Mouse (Mus musculus) CH12F3 (cell line): ENCODE data around the gene Xpo4.

Experiments
- in situ Hi-C: fragments of 300-500 bp; cut with MboI; formaldehyde crosslinking; loops from 2 replicates; pipeline ENCODE4 v1.14.3; 2020; ENCODE audit warnings: low sequenced_read_pairs

Gene Xpo4

DNA sequence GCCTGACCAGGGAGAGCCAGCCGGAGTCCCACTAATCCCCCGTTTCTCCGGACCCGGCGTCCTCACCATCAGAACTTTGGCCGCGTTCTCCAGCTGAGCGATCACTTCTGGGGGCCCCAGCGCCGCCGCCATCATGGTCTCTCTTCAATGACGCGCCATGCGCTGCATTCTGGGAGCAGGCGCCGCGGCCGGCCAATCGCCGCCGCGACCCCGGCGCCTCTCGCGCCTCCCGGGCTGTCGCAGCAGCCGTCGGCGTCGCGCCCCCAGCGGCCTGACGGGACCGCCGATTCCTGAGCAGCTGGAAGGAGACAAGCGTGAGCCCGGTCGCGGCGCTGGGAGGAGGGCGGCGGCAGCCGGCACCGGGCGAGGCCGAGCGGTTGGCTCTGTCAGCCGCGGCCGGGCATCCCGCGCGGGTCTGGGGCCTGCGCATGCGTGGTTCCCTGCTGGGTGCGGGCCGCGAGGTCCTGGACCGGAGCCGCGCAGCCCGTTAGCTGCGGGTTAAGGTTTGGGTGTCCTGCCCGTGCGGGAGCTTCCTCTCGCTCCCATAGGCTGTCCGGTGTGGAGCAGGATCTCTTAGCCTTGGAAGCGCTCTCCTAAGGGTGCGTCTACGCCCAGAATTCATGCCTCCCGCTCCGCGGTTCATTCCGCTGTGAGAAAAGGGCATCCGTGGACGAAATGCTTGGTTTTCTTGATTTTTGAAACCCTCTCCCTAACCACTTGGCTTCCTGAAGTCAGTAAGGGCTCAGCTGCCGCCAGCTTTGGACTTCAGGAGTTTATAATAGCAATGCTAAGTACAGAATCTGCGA, at the start of gene Xpo4:
Gene Xpo4, minus strand, starts transcription at position 609 of the 806 bp plus-strand sequence.
- in situ Hi-C loops: no loop called here

DNA sequence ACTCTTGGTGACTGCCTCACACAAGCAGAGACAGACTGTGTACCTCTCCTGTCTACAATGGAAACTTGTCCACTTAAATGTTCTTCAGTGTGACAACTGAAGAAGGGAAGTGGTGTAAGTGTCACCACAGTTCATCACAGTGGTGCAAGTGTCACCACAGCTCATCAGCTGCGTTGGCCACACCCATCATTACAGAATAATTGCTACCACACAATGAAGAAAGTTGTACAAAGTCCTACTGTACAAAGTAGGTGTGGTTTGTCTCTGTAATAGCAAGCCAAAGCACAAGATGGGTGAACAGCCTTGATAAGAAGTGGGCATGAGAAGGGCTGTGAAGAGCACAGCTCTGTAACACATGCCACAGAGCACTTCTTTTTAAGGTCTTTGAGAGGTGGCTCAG, 47.7 kb upstream of the Xpo4 start:
- in situ Hi-C loops: no loop called here

DNA sequence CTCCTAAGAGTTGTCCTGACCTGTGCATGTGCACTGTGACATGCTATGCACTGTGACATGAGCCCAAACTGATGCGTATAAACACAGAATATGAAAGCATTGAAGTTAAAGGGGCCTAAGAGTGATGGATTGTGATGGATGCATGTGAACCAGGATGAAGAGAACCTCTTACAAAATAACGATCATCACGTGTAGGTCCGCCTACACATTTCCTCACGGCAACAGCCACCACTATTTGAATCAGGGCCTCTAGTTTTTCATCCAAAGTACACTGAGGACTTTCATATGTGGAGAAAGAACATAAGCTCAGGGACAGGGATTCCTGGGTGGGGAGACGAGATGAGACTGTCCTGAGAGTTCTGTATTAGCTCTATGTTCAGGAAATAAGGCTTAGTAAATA, 45.8 kb upstream of the Xpo4 start:
- in situ Hi-C loops: no loop called here

DNA sequence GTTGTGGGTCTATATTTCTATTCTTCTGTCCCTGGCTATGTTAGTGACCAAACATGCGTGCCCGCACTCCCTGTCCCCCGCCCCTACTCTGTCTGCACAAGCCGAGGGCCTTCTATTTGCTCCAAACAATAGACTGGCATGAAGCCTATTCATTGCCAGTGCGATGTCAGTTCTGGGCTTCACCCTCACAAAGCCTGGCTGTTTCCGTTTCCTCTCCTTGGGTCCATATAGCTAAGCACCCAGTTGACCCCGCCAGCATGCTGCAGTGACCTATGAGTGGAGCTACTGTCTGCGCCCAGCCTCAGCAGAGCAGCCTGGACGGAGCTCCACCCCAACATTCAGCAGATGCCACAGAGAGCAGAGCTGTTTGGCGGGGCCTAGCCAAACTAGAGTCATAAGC, 43.9 kb upstream of the Xpo4 start:
- in situ Hi-C loops: no loop called here

DNA sequence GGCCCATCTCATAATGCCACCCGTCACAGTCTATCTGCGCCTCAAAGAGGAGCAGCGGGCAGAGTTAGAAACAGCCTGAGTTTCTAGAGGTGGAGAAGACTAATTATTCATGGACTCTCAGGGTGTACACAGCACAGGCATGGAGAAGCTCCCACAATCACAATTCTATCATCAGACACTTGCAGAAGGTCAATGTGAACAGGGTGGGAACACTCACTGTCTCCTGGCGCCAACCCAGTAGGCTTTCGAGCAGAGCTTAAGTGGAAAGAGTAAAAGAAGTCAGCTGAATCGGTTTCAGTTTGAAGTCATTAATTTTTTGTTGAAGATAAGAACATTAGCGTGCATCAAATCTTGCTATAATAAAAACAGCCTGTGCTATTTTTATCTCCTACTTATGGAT, 43.4 kb upstream of the Xpo4 start:
- in situ Hi-C loops: no loop called here

GRCm38 (mm10) chr14:57707100-57707893, 42.1 kb upstream of the Xpo4 start:
- in situ Hi-C loops: no loop called here

DNA sequence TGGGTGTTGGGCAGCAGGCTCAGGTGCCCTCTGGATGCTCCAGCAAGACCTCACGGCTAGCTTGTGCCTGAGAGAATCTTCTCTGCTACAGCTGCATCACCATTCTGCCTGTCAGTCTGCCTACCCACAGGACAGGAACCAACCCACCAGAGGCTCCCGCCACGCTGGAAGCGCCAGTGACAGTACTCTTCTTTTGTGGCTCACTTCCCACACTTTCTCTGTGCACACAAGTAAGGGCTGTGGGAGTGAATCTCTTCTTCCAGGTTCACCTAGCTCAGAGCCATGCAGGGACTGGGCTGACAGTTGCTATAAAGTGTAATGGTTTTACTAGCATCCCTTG, 41.5 kb upstream of the Xpo4 start:
- in situ Hi-C loops: no loop called here

DNA sequence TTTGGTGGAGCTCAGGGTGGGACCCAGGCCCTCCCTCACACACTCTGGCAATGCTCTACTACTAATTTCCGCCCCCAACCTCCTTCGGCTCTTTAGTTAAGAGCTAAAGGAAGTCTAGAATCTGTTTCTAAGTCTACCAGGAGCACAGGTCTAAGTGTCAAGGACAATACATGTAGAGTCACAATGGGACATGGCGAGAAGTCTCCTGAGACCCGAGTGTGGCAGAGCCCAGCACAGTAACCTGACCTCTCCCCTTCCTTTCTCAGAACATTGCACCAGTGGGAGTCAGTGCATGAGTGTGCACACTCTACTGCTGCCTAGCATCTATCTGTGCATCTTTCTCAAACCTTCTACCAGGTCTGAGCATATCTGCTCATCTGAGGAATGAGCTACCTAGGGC, 40.5 kb upstream of the Xpo4 start:
- in situ Hi-C loops: no loop called here

DNA sequence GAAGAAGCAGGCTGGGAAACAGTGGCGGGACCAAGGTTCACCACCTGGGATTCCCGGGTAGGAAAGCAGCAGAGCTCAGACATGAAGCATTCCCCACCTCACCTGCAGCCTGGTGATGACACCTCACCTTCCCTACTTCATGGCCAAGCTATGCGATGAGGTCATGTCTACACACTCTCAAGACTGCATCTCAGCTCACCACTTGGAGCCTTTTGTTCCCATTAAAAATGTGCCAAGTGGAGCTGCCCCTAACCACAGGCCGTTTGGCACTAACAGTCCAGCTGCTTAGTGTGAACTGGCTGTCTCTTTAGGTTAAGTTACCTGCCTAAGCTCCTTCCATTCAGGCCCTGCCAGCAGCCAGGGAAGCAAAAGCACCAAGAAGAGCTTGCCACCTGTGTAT, 39.8 kb upstream of the Xpo4 start:
- in situ Hi-C loops: no loop called here

DNA sequence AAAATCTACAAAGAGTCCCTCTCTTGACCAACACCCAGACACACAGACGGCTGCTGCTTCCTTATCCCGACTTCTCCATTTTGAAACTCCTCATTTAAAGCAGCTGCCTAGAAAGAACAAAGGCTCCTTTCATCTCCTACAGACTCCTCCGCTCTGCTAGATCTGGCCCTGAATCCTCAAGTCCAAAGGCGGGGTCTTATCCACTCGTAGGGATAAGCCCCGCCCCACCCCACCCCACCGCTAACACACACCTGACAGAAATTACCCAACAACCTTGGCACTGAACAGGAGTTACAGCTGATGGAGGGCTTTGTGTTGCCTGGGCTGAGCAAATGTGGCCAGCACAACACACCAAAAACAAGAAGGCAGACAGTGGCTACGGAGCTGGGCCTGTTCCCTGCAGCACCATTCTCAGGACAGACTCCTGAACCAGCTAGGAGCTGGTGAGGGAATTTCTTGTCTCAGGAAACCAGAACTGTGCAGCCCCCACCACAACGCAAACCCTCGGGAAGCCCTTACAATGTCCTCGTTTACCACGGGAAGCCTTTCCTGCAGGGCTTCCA, 36.8 kb upstream of the Xpo4 start:
- in situ Hi-C loops: no loop called here

GRCm38 (mm10) chr14:57699461-57699970, 34.3 kb upstream of the Xpo4 start:
- in situ Hi-C loops: no loop called here

DNA sequence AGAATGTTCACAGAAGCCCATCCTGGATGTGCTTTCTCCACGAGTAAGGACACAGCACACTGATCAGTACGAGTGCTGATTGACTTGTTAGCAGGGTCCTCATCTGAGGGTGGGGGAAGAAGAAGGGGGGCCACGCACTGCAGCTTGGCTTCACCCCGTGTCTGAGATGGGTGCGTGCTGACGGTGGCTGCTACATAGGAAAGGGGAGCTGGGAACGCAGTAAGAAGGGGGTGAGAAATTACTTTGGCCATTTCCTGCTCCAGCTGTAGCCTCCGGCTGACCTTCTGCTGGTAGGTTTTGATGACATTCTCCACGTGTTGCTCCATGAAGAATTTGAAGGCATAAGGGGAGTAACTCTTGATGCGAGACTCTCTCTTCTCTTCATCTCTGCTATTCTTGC, 33.8 kb upstream of the Xpo4 start:
- in situ Hi-C loops: no loop called here

DNA sequence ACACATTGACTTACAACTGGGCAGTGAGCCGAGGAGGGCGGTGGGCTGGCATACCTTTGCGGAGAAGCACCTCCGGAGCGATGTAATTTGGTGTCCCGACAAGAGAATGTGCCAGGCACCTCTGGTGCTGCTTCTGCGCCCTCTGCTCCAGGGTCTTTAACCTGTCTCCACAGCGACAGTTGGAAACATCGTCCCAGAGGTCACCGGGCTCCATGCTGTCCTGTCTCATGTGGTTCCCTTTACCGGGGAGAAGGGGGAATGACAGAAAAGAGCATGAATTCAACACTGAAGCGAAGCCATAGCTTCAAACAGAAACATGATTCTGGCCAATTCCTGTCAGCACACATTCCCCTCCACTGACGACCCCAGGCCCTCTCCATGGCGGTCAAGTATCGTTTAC, 30.8 kb upstream of the Xpo4 start:
- in situ Hi-C loops: no loop called here

DNA sequence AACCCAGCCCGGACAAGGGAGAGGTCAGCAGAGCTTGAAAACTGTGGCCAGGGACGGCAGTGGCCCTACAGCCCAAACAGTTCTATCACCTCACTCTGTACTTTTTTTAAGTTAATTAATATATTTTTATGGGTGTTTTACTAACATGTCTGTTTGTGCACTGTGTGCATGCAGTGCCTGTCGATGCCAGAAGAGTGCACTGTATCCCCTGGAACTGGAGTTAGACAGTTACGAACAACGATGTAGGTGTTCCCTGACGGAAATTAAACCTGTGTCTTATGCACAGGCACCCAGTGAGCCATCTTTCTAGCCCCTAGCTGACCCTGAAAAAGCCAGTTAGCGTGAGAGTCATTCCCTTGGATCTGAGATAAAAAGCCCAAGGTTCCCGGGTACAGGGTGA, 30.3 kb upstream of the Xpo4 start:
- in situ Hi-C loops: no loop called here

DNA sequence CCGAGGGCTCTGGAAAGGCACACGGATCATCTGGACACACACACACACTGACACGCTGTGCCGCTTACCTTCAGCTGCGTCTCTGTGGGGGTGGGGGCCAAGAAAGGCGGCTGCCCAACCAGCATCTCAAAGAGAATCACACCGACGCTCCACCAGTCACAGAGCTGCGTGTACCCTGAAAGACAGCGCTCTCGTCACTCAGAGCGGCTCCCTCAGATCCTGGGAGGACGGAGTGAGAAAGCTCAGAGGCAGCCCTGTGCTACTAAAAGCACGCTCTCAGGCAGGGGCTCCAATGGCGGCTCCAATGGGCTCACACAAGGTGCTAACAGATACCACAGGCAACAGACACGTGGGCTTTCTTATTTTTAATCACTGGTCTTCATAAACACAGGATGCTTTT, 29.0 kb upstream of the Xpo4 start:
- in situ Hi-C loops: no loop called here

GRCm38 (mm10) chr14:57692517-57693130, 27.4 kb upstream of the Xpo4 start:
- in situ Hi-C loops: no loop called here

DNA sequence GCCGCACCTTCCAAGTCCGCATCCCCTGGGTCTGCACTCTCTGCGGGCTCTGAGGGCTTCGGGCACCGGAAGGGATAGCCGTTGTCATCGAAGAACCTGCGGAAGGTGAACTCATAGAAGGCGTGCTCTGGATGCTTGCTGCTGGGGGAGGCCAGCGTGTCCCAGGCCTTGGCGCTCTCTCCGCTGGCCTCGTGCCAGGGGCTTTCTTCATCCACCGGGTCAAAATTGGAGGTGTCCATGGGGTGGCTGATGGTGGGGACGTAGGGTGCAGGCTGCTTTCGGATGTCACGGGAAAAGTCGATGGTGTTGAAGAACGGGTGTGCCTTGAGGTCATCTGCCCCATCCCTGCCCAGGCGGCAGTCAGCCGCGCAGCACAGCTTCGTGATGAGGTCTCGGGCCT, 26.1 kb upstream of the Xpo4 start:
- in situ Hi-C loops: no loop called here

- in situ Hi-C loops: no loop called here
Measured at GRCm38 (mm10) chr14:57690681-57691080, 25.5 kb upstream of the Xpo4 start.

DNA sequence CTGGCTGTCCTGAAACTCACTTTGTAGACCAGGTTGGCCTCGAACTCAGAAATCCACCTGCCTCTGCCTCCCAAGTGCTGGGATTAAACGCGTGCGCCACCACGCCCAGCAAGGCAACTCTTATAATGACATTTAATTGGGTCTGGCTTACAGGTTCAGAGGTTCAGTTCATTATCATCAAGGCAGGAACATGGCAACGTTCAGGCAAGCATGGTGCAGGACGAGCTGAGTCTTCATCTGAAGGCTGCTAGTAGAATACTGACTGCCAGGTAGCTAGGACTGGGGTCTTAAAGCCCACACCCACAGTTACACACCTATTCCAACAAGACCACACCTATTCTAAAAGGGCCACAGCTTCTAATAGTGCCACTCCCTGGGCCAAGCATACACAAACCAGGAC, 22.8 kb upstream of the Xpo4 start:
- in situ Hi-C loops: loop anchor here (5.0 to 10.0 kb wide), 2 partner anchors 229 to 1427 kb away; no protein-coding TSS in a partner anchor

DNA sequence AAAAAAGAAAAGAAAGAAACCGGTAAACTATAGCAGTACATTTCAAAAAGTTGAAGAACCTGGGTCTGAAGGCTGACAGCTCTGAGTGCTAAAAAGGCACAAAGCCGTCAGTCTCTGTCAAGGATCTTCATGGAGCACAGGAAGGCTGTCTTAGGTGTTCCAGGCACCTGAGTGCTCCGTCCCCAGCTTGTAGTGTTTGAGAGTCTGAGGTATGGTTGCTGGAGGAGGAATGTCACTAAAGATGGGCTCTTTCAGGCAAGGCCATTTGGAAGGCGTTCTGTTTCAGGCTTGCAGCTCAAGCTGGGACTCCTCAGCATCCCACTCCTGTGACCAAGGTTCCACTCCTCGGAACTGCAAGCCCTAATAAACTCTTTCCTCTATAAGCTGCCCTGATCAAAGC, 22.2 kb upstream of the Xpo4 start:
- in situ Hi-C loops: loop anchor here (5.0 to 10.0 kb wide), 2 partner anchors 230 to 1427 kb away; no protein-coding TSS in a partner anchor

- in situ Hi-C loops: loop anchor here (5.0 to 10.0 kb wide), 2 partner anchors 231 to 1428 kb away; no protein-coding TSS in a partner anchor
Measured at GRCm38 (mm10) chr14:57686647-57687046, 21.4 kb upstream of the Xpo4 start.
